Mouse (Mus musculus) v-Abl transformed pro-B cells (cell line): ENCODE results near the gene 4833439L19Rik.

Experiments used
- in situ Hi-C, 2 experiments: fragments of 400-800 bp; cut with MboI; formaldehyde crosslinking; loops; one replicate each; pipeline ENCODE4 v1.15.1; 2025; ENCODE audit not compliant: unreplicated experiment in 2 of 2

The 4833439L19Rik gene

GRCm38 (mm10) chr13:54589414-54589995 lies 24.3 kb upstream of the 4833439L19Rik start:
- in situ Hi-C loops, result no loop called here

- in situ Hi-C loops, result no loop called here
Measured at GRCm38 (mm10) chr13:54585831-54586230, 20.6 kb upstream of the 4833439L19Rik start.

GRCm38 (mm10) chr13:54582860-54583259 lies 17.6 kb upstream of the 4833439L19Rik start:
- in situ Hi-C loops, result no loop called here

- in situ Hi-C loops, result no loop called here
Measured at GRCm38 (mm10) chr13:54582126-54582525, 16.9 kb upstream of the 4833439L19Rik start.

- in situ Hi-C loops, result no loop called here
Measured at GRCm38 (mm10) chr13:54581385-54581784, 16.1 kb upstream of the 4833439L19Rik start.

GRCm38 (mm10) chr13:54577652-54578507 lies 12.6 kb upstream of the 4833439L19Rik start:
- in situ Hi-C loops, result no loop called here

- in situ Hi-C loops, result no loop called here
Measured at GRCm38 (mm10) chr13:54575489-54575888, 10.3 kb upstream of the 4833439L19Rik start.

- in situ Hi-C loops, result no loop called here
Measured at GRCm38 (mm10) chr13:54574854-54575481, 9.7 kb upstream of the 4833439L19Rik start, which contains the start of gene Arl10. Gene Arl10, plus strand, starts transcription at chr13:54575015.

GRCm38 (mm10) chr13:54572621-54573020 lies 7.4 kb upstream of the 4833439L19Rik start:
- in situ Hi-C loops, result no loop called here

GRCm38 (mm10) chr13:54571637-54572036 lies 6.4 kb upstream of the 4833439L19Rik start:
- in situ Hi-C loops, result no loop called here

- in situ Hi-C loops, result no loop called here
Measured at GRCm38 (mm10) chr13:54570736-54571135, 5.5 kb upstream of the 4833439L19Rik start.

- in situ Hi-C loops, result no loop called here
Measured at GRCm38 (mm10) chr13:54569282-54569681, 4.0 kb upstream of the 4833439L19Rik start.

- in situ Hi-C loops, result no loop called here
Measured at GRCm38 (mm10) chr13:54568380-54568779, 3.1 kb upstream of the 4833439L19Rik start.

GRCm38 (mm10) chr13:54565594-54566345 lies 535 bp upstream of the 4833439L19Rik start:
- in situ Hi-C loops, result no loop called here

- in situ Hi-C loops, result no loop called here
Measured at GRCm38 (mm10) chr13:54564232-54565200, 719 bp downstream of the 4833439L19Rik start.

GRCm38 (mm10) chr13:54562562-54562961 lies 2.7 kb downstream of the 4833439L19Rik start:
- in situ Hi-C loops, result no loop called here

- in situ Hi-C loops, result no loop called here
Measured at GRCm38 (mm10) chr13:54560608-54561007, 4.6 kb downstream of the 4833439L19Rik start.

GRCm38 (mm10) chr13:54559656-54560055 lies 5.6 kb downstream of the 4833439L19Rik start:
- in situ Hi-C loops, result no loop called here

GRCm38 (mm10) chr13:54557652-54558051 lies 7.6 kb downstream of the 4833439L19Rik start:
- in situ Hi-C loops, result no loop called here

- in situ Hi-C loops, result no loop called here
Measured at GRCm38 (mm10) chr13:54556796-54557195, 8.4 kb downstream of the 4833439L19Rik start.
